Mouse (Mus musculus): Measurements from ENCODE around the gene Tbc1d10a. TPM values are rescaled to one million over a fixed set of nuclear protein-coding genes. Genes with fewer than 3 reads are reported as not detected.

Gene Tbc1d10a
- polyA plus RNA-seq (2015; fragmentation: Nextera tagmentation; extraction: Ambion mirVana) = 35.0 and 38.6 TPM in 2 replicates

- peaks cover 14% of the 10 kb centered on the region for H3K36me3 ChIP-seq (replicated peaks)
- no peaks in the 10 kb centered on the region for H3K9me3 ChIP-seq
- under 1% methylated on average over 70 of the region's 71 CpGs for WGBS
Observed at GRCm38 (mm10) chr11:4186486-4187317, at the start of gene Tbc1d10a. Gene Tbc1d10a, plus strand, starts transcription at chr11:4186789.

GRCm38 (mm10) chr11:4138964-4139363, 47.6 kb upstream of the Tbc1d10a start:
- H3K9me3 ChIP-seq = no peaks in the 10 kb centered on the region
- H3K4me2 ChIP-seq = no peak overlapping the region
- H3K36me3 ChIP-seq (replicated peaks) = peaks cover 28% of the 10 kb centered on the region
- H3K4me1 ChIP-seq = peaks cover 34% of the 10 kb centered on the region
- no peaks in the 10 kb centered on the region for H3K27me3 ChIP-seq (replicated peaks)
- H3K27ac ChIP-seq = no peak overlapping the region
- no peak overlapping the region for H3K4me3 ChIP-seq
- WGBS = 76% methylated on average over 2 of the region's 2 CpGs
- H3K9ac ChIP-seq = no peak overlapping the region
- ATAC-seq (replicated peaks) = no peak

More at GRCm38 (mm10) chr11:4186486-4187317, at the start of gene Tbc1d10a:
- H3K4me3 ChIP-seq = peak within 1 kb of the TSS; percentile 92
- H3K27ac ChIP-seq = peak within 1 kb of the TSS; percentile 80
- peak; percentile 100 for ATAC-seq (replicated peaks)
- H3K4me1 ChIP-seq = peaks cover 26% of the 10 kb centered on the region
- H3K9ac ChIP-seq = peak within 1 kb of the TSS; percentile 93
- peak within 1 kb of the TSS; percentile 89 for H3K4me2 ChIP-seq
- no peaks in the 10 kb centered on the region for H3K27me3 ChIP-seq (replicated peaks)

GRCm38 (mm10) chr11:4141505-4141904, 45.1 kb upstream of the Tbc1d10a start:
- ATAC-seq (replicated peaks) = no peak

GRCm38 (mm10) chr11:4142352-4142751, 44.2 kb upstream of the Tbc1d10a start:
- peaks cover 29% of the 10 kb centered on the region for H3K36me3 ChIP-seq (replicated peaks)
- H3K4me3 ChIP-seq = no peak overlapping the region
- H3K9me3 ChIP-seq = no peaks in the 10 kb centered on the region
- H3K4me1 ChIP-seq = peaks cover 12% of the 10 kb centered on the region
- H3K27ac ChIP-seq = no peak overlapping the region
- no peak overlapping the region for H3K9ac ChIP-seq
- ATAC-seq (replicated peaks) = no peak
- H3K27me3 ChIP-seq (replicated peaks) = no peaks in the 10 kb centered on the region
- 87% methylated on average over 4 of the region's 4 CpGs for WGBS
- H3K4me2 ChIP-seq = no peak overlapping the region

More at GRCm38 (mm10) chr11:4141505-4141904, 45.1 kb upstream of the Tbc1d10a start:
- Histone ChIP-seq H3K36me3 (replicated peaks) (peaks cover 29% of the 10 kb centered on the region), H3K9ac (no peak overlapping the region), H3K9me3 (no peaks in the 10 kb centered on the region), H3K27me3 (replicated peaks) (no peaks in the 10 kb centered on the region), H3K4me1 (peaks cover 21% of the 10 kb centered on the region), H3K27ac (no peak overlapping the region), H3K4me3 (no peak overlapping the region), H3K4me2 (no peak overlapping the region)

- H3K27ac ChIP-seq = no peak overlapping the region
- WGBS = 91% methylated on average over 21 of the region's 21 CpGs
- no peak overlapping the region for H3K4me2 ChIP-seq
- H3K9me3 ChIP-seq = no peaks in the 10 kb centered on the region
- H3K36me3 ChIP-seq (replicated peaks) = peaks cover 29% of the 10 kb centered on the region
- no peak for ATAC-seq (replicated peaks)
- no peaks in the 10 kb centered on the region for H3K27me3 ChIP-seq (replicated peaks)
- 0 out of 2 replicates have a peak, but pooled peaks cover 1% of the 10 kb centered on the region for H3K4me1 ChIP-seq
- no peak overlapping the region for H3K9ac ChIP-seq
- H3K4me3 ChIP-seq = no peak overlapping the region
Observed at GRCm38 (mm10) chr11:4143281-4144062, 43.1 kb upstream of the Tbc1d10a start.

GRCm38 (mm10) chr11:4146381-4146780, 40.2 kb upstream of the Tbc1d10a start:
- H3K9ac ChIP-seq = no peak overlapping the region
- H3K4me1 ChIP-seq = no peaks in the 10 kb centered on the region
- H3K9me3 ChIP-seq = no peaks in the 10 kb centered on the region
- WGBS = 68% methylated on average over 6 of the region's 6 CpGs
- H3K36me3 ChIP-seq (replicated peaks) = peaks cover 22% of the 10 kb centered on the region
- H3K4me3 ChIP-seq = no peak overlapping the region
- no peak overlapping the region for H3K4me2 ChIP-seq
- H3K27ac ChIP-seq = no peak overlapping the region
- no peaks in the 10 kb centered on the region for H3K27me3 ChIP-seq (replicated peaks)
- no peak for ATAC-seq (replicated peaks)

- Histone ChIP-seq H3K9me3 (no peaks in the 10 kb centered on the region), H3K4me3 (no peak overlapping the region), H3K4me2 (no peak overlapping the region), H3K36me3 (replicated peaks) (peaks cover 17% of the 10 kb centered on the region), H3K27me3 (replicated peaks) (no peaks in the 10 kb centered on the region), H3K9ac (no peak overlapping the region), H3K27ac (no peak overlapping the region), H3K4me1 (no peaks in the 10 kb centered on the region)
- 86% methylated on average over 10 of the region's 10 CpGs for WGBS
- no peak for ATAC-seq (replicated peaks)
Observed at GRCm38 (mm10) chr11:4147098-4147497, 39.5 kb upstream of the Tbc1d10a start.

GRCm38 (mm10) chr11:4148120-4148519, 38.5 kb upstream of the Tbc1d10a start:
- Histone ChIP-seq H3K27ac (no peak overlapping the region), H3K27me3 (replicated peaks) (no peaks in the 10 kb centered on the region), H3K4me2 (no peak overlapping the region), H3K4me1 (no peaks in the 10 kb centered on the region), H3K4me3 (no peak overlapping the region), H3K9me3 (no peaks in the 10 kb centered on the region), H3K9ac (no peak overlapping the region), H3K36me3 (replicated peaks) (peaks cover 9% of the 10 kb centered on the region; the same call in 1 of the 2 replicates)
- no peak for ATAC-seq (replicated peaks)
- WGBS = 88% methylated on average over 5 of the region's 5 CpGs

GRCm38 (mm10) chr11:4148536-4149156, 37.9 kb upstream of the Tbc1d10a start:
- H3K36me3 ChIP-seq (replicated peaks) = 0 out of 2 replicates have a peak, but pooled peaks cover 3% of the 10 kb centered on the region
- ATAC-seq (replicated peaks) = no peak
- H3K4me3 ChIP-seq = no peak overlapping the region
- WGBS = 83% methylated on average over 9 of the region's 9 CpGs
- no peak overlapping the region for H3K27ac ChIP-seq
- no peak overlapping the region for H3K4me2 ChIP-seq
- H3K9ac ChIP-seq = no peak overlapping the region
- no peaks in the 10 kb centered on the region for H3K9me3 ChIP-seq
- no peaks in the 10 kb centered on the region for H3K4me1 ChIP-seq
- no peaks in the 10 kb centered on the region for H3K27me3 ChIP-seq (replicated peaks)

- H3K36me3 ChIP-seq (replicated peaks) = no peaks in the 10 kb centered on the region
- H3K4me2 ChIP-seq = no peak overlapping the region
- no peaks in the 10 kb centered on the region for H3K9me3 ChIP-seq
- H3K4me3 ChIP-seq = no peak overlapping the region
- ATAC-seq (replicated peaks) = no peak
- no peak overlapping the region for H3K9ac ChIP-seq
- H3K27me3 ChIP-seq (replicated peaks) = no peaks in the 10 kb centered on the region
- no peak overlapping the region for H3K27ac ChIP-seq
- H3K4me1 ChIP-seq = no peaks in the 10 kb centered on the region
- 93% methylated on average over 6 of the region's 6 CpGs for WGBS
Observed at GRCm38 (mm10) chr11:4149886-4150285, 36.7 kb upstream of the Tbc1d10a start.

- Histone ChIP-seq H3K9ac (no peak overlapping the region), H3K9me3 (no peaks in the 10 kb centered on the region), H3K27me3 (replicated peaks) (no peaks in the 10 kb centered on the region), H3K36me3 (replicated peaks) (no peaks in the 10 kb centered on the region), H3K4me1 (no peaks in the 10 kb centered on the region), H3K27ac (no peak overlapping the region), H3K4me2 (no peak overlapping the region), H3K4me3 (no peak overlapping the region)
- ATAC-seq (replicated peaks) = no peak
- WGBS = 94% methylated on average over 7 of the region's 7 CpGs
Observed at GRCm38 (mm10) chr11:4153694-4154093, 32.9 kb upstream of the Tbc1d10a start.

GRCm38 (mm10) chr11:4155641-4156040, 30.9 kb upstream of the Tbc1d10a start:
- Histone ChIP-seq H3K27ac (no peak overlapping the region), H3K9ac (no peak overlapping the region), H3K4me1 (peaks cover 9% of the 10 kb centered on the region), H3K9me3 (no peaks in the 10 kb centered on the region), H3K36me3 (replicated peaks) (no peaks in the 10 kb centered on the region), H3K27me3 (replicated peaks) (no peaks in the 10 kb centered on the region), H3K4me3 (no peak overlapping the region), H3K4me2 (no peak overlapping the region)
- no peak for ATAC-seq (replicated peaks)
- whole genome bisulfite sequencing = 91% methylated on average over 5 of the region's 5 CpGs
